Mouse (Mus musculus) liver, embryonic 11.5 days (tissue): ENCODE measurements around the gene Anapc15-ps. TPM values are rescaled to one million over a fixed set of nuclear protein-coding genes. Genes with fewer than 3 reads are reported as not detected.

ENCODE experiments used
- ATAC-seq: fragments of 200-750 bp; cut with Nextera tagmentation; replicated peaks from 2 replicates; pipeline ENCODE4 v1.8.0; 2017; ENCODE audit warnings: moderate number of reproducible peaks, mild to moderate bottlenecking, moderate TSS enrichment, moderate library complexity; ENCODE audit not compliant: low FRiP score
- DNase-seq: peaks from one replicate; pipeline ENCODE4 v3.0.0-alpha.2; 2017; ENCODE audit warnings: low spot score
- H3K27ac ChIP-seq: fragments of 300-500 bp; sonication (generic); 2 replicates; pipeline ENCODE4 v1.5.1; 2014; ENCODE audit warnings: mild to moderate bottlenecking, low read depth, low read length, control low read depth
- H3K27me3 ChIP-seq: fragments of 300-500 bp; sonication (generic); replicated peaks from 2 replicates; pipeline ENCODE4 v1.6.1; 2014; ENCODE audit warnings: low read length, mixed read lengths; ENCODE audit not compliant: control insufficient read depth, insufficient read depth
- H3K36me3 ChIP-seq: fragments of 300-500 bp; sonication (generic); 2 replicates; pipeline ENCODE4 v1.6.1; 2014; ENCODE audit warnings: mild to moderate bottlenecking, low read length, moderate library complexity, mixed read lengths; ENCODE audit not compliant: control insufficient read depth, insufficient read depth
- H3K4me1 ChIP-seq: fragments of 300-500 bp; sonication (generic); replicated peaks from 2 replicates; pipeline ENCODE4 v1.6.1; 2014; ENCODE audit warnings: low read length, mixed read lengths; ENCODE audit not compliant: control insufficient read depth, insufficient read depth
- H3K4me2 ChIP-seq: fragments of 300-500 bp; sonication (generic); 2 replicates; pipeline ENCODE4 v1.6.1; 2014; ENCODE audit warnings: mild to moderate bottlenecking, control low read depth, moderate library complexity
- H3K4me3 ChIP-seq: fragments of 300-500 bp; sonication (generic); 2 replicates; pipeline ENCODE4 v1.5.1; 2014; ENCODE audit warnings: low read depth, low read length, control low read depth
- H3K9ac ChIP-seq: fragments of 300-500 bp; sonication (generic); 2 replicates; pipeline ENCODE4 v1.6.1; 2014; ENCODE audit warnings: low read depth, low read length, control low read depth
- H3K9me3 ChIP-seq: fragments of 300-500 bp; sonication (generic); 2 replicates; pipeline ENCODE4 v1.6.1; 2016; ENCODE audit warnings: low read length, inconsistent platforms, mixed read lengths; ENCODE audit not compliant: control insufficient read depth
- WGBS: fragments of 180-500 bp; shearing (Covaris S2); extraction: QIAGEN DNeasy Blood & Tissue Kit; methylation state at CpG from one replicate; pipeline ENCODE4 v1.1.7; 2014; 5-methylcytosine and 5-hydroxymethylcytosine counted together
- polyA plus RNA-seq: library from polyadenylated mRNA; unstranded; fragments of >200 nt; fragmentation: Nextera tagmentation; extraction: Ambion mirVana; gene quantifications from 2 replicates; pipeline ENCODE4 v1.2.1, GENCODE M21; 2014

Anapc15-ps gene
- polyA plus RNA-seq, 1 experiment from 2014 or later, result not detected

- no peak for DNase-seq
- Histone ChIP-seq H3K4me2 (no peak overlapping the region), H3K9me3 (no peaks in the 10 kb centered on the region), H3K4me1 (no peaks in the 10 kb centered on the region), H3K4me3 (no peak overlapping the region), H3K36me3 (no peaks in the 10 kb centered on the region), H3K27me3 (no peaks in the 10 kb centered on the region), H3K9ac (no peak overlapping the region), H3K27ac (no peak overlapping the region)
- no peak for ATAC-seq
- 81% methylated on average over 8 of the region's 8 CpGs for WGBS
These were observed 25.9 kb upstream of the Anapc15-ps start for GRCm38 (mm10) chr10:95698920-95699714.

DNA sequence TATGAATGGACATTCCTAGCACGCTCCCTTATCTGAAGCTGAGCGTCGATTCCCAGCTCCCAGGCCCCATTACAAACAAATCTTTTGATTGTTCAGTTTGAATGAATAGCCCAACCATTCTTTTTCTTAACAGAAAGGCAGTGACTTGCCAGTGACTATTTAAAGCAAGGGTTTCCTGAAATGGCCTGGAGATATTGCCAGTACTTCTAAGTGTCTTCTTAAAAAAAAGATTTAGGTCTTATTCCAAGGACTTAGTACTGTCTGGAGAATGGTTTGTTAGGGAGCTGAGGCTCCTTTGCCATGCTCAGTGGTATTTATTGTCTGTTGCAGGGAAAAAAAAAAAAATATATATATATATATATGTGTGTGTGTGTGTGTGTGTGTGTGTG, 23.0 kb upstream of the Anapc15-ps start:
- Histone ChIP-seq H3K9ac (no peak overlapping the region), H3K27me3 (no peaks in the 10 kb centered on the region), H3K4me3 (no peak overlapping the region), H3K27ac (no peak overlapping the region), H3K4me1 (no peaks in the 10 kb centered on the region), H3K36me3 (no peaks in the 10 kb centered on the region), H3K4me2 (no peak overlapping the region), H3K9me3 (no peaks in the 10 kb centered on the region)
- DNase-seq (no peak), ATAC-seq (no peak)
- 48% methylated on average over 3 of the region's 3 CpGs for WGBS

DNA sequence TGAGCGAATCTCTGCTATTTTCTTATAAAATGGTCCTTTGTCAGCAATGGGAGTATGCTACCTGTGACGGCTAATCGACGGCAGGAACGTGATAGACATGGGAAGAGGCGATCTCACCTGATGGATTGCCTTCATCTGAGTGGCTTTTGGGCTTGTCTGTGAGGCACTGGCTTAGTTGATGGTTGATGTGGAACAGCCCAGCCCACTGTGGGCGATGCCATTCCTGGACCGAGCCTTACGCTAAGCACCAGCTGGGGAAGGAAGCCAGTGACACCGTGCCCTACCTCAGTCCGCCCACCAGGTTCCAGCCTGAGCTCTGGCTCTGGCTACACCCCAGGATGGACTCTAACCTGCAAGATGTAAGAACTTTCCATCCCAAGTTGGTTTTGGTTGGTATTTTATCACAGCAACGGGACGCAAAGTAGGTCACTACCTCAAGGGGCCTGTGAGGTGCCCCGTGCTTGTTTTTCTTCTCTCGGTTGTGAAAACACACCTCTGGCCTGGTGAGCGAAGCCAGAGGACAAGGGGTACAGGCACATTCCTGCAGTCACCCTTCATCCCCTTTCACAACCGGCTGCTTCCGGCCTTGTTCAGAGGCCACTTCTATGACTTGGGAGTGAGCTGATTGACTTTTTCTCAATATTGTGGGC, 22.5 kb upstream of the Anapc15-ps start:
- no peak overlapping the region for H3K4me3 ChIP-seq
- no peaks in the 10 kb centered on the region for H3K27me3 ChIP-seq
- no peaks in the 10 kb centered on the region for H3K36me3 ChIP-seq
- no peaks in the 10 kb centered on the region for H3K9me3 ChIP-seq
- WGBS, result 85% methylated on average over 18 of the region's 18 CpGs
- no peak overlapping the region for H3K4me2 ChIP-seq
- H3K27ac ChIP-seq, result no peak overlapping the region
- H3K4me1 ChIP-seq, result no peaks in the 10 kb centered on the region
- DNase-seq, result no peak
- no peak for ATAC-seq
- H3K9ac ChIP-seq, result no peak overlapping the region

DNA sequence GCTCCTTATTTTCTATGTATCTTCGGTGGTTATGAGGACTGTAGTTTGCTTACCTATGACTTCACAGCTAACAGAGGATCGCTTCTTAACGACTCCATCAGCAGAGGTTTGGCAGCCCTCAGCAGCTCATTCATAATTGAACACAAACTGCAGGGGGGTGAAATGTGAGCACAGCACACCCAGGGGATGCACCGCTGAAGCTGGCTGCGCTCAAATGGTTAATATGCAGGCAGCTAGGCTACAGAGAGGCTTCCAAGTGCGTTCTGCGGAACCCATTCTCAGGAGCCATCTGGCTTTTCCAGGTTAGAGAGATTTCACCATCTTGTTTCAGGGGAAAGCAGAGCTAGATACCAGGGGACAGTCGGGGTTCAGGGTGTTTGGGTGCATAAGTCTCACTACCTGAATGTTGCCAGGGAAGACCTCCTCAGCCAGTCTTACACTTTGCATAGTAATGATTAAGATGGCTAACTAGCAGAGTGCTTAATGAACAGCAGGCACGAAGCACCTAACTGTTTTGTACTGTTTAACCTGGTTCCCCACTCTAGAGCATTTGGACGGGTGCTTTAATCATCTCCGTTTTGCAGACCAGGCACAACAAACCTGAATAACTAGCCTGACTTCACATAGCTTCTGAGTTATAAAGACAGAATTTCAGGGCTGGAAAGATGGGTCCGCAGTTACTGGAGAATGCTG, 21.5 kb upstream of the Anapc15-ps start:
- H3K4me1 ChIP-seq, result no peaks in the 10 kb centered on the region
- ATAC-seq (no peak), DNase-seq (no peak)
- no peak overlapping the region for H3K9ac ChIP-seq
- H3K27me3 ChIP-seq, result no peaks in the 10 kb centered on the region
- no peaks in the 10 kb centered on the region for H3K9me3 ChIP-seq
- H3K27ac ChIP-seq, result no peak overlapping the region
- H3K4me2 ChIP-seq, result no peak overlapping the region
- no peak overlapping the region for H3K4me3 ChIP-seq
- WGBS, result 79% methylated on average over 12 of the region's 12 CpGs
- H3K36me3 ChIP-seq, result no peaks in the 10 kb centered on the region

GRCm38 (mm10) chr10:95691347-95691746, 18.1 kb upstream of the Anapc15-ps start:
- DNase-seq, result no peak
- Histone ChIP-seq H3K27ac (no peak overlapping the region), H3K36me3 (no peaks in the 10 kb centered on the region), H3K9me3 (no peaks in the 10 kb centered on the region), H3K4me3 (no peak overlapping the region), H3K9ac (no peak overlapping the region), H3K4me2 (no peak overlapping the region), H3K4me1 (no peaks in the 10 kb centered on the region), H3K27me3 (no peaks in the 10 kb centered on the region)
- 90% methylated on average over 4 of the region's 4 CpGs for WGBS
- no peak for ATAC-seq

- Histone ChIP-seq H3K36me3 (no peaks in the 10 kb centered on the region), H3K27me3 (no peaks in the 10 kb centered on the region), H3K4me1 (no peaks in the 10 kb centered on the region), H3K9me3 (no peaks in the 10 kb centered on the region), H3K4me2 (no peak overlapping the region), H3K4me3 (no peak overlapping the region), H3K27ac (no peak overlapping the region), H3K9ac (no peak overlapping the region)
- DNase-seq (no peak), ATAC-seq (no peak)
- WGBS, result 84% methylated on average over 1 of the region's 1 CpGs
These were observed 16.6 kb upstream of the Anapc15-ps start for GRCm38 (mm10) chr10:95689833-95690232.

DNA sequence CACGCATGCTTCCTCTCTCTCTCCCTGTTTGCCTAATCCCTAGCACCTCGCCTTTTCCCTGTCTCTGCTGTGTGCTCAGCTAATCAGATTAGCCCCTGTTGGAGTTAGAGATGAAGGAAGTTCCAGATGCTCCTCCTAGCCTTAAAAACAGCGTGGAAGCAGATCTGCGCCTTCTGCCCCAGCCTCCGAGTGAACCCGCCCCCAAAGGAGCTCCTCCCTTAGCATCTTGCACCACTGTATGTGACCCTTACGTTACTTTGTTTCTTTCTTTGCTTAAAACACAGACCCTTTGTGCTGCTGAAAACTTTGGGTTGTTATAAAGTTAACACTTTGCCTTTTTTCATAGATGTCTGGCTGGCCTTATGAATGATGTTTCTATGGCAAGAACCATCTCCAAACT, 15.8 kb upstream of the Anapc15-ps start:
- no peaks in the 10 kb centered on the region for H3K36me3 ChIP-seq
- no peak overlapping the region for H3K9ac ChIP-seq
- no peak overlapping the region for H3K27ac ChIP-seq
- ATAC-seq (no peak), DNase-seq (no peak)
- 65% methylated on average over 7 of the region's 7 CpGs for WGBS
- H3K4me1 ChIP-seq, result no peaks in the 10 kb centered on the region
- H3K4me2 ChIP-seq, result no peak overlapping the region
- no peak overlapping the region for H3K4me3 ChIP-seq
- no peaks in the 10 kb centered on the region for H3K27me3 ChIP-seq
- no peaks in the 10 kb centered on the region for H3K9me3 ChIP-seq

DNA sequence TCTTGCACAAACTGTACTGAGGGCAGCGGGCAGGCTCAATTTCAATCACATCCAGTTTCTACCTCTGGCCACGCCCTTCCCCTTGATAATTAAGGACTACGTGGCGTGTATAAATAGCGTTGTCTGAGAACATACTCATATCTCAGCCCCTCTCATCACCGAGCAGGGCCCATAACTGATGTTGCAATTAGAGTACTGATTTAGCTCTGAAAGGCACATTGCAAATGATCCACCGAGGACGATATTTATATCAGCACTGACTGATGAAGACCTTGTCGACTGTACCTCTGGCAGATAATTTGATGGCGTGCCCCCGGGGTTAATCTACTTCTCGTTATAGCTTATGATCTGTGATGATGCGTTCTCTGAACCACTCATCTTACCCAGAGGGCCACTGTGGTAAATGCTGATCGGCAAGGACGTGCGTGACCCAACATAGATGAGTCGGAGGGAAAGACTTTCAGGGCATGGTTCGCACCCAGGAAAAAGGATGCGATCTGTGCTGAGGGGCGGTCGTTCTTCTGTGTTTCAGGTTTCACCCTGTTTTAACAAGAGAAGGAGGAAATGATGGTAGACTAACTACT, 14.4 kb upstream of the Anapc15-ps start:
- H3K27me3 ChIP-seq, result no peaks in the 10 kb centered on the region

More for the DNA sequence above, 14.4 kb upstream of the Anapc15-ps start:
- Histone ChIP-seq H3K4me3 (no peak overlapping the region), H3K9me3 (no peaks in the 10 kb centered on the region), H3K9ac (no peak overlapping the region), H3K27ac (no peak overlapping the region), H3K36me3 (no peaks in the 10 kb centered on the region), H3K4me2 (no peak overlapping the region), H3K4me1 (no peaks in the 10 kb centered on the region)
- no peak for ATAC-seq
- no peak for DNase-seq
- WGBS, result 77% methylated on average over 21 of the region's 21 CpGs
